Mouse (Mus musculus) hindlimb bud, embryonic 11.5 days (tissue): Measurements from ENCODE around the gene Gm8257.
"Not testable (repeated sequence)": the region's sequence is repeated elsewhere in the genome, so short reads cannot be mapped to it uniquely, and the experiment has no call there.

Experiments used
- DNase-seq: peaks from one replicate; pipeline ENCODE4 v3.0.0-alpha.2; 2012; ENCODE audit warnings: low read depth, low spot score; ENCODE audit errors: extremely low spot score

Gm8257 gene

DNA sequence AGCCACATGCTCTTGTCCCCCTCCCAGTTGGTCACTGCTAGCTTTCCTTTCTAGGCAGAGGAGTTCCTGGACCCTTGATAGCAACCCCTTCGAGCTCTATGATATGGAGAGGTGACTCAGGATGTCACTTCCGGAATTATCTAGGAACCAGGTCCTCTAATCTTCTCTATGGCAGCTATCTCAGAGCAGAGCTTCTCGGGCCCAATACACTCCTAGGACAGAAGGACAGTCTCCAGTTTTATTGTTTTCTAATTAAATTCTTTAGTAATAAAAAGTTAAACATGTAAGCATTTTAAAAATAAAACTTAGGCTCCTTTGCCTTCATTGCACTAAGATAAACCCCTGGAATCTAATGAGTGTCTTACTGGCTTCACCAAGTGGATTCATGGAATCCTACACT is at the start of gene Gm8257:
TSS of gene Gm8257 (minus strand) at position 101 of the 400 bp plus-strand sequence.
- not testable (repeated sequence) for DNase-seq

DNA sequence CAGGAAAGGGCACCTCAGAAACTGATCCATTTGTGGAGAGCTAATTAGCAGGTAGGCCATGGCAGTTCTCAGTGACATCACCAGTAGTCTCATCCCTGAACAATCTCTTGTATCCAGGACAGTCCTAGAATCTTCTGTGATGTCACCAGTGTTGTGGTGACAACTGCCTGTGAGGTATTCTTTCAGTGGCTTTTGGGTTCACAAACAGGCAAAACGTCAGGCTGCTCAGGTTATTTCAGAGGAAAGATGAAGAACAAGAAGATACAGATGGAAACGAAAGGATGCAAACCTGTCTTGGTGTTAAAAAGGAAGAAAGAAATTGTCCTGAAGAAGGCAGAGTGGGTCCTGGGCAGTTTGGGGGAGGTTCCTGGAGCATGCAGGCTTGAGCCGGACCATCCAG is 44.0 kb upstream of the Gm8257 start, which contains the start of gene Gm8267:
TSS of gene Gm8267 (minus strand) at position 101 of the 400 bp plus-strand sequence.
- DNase-seq, result no peak

DNA sequence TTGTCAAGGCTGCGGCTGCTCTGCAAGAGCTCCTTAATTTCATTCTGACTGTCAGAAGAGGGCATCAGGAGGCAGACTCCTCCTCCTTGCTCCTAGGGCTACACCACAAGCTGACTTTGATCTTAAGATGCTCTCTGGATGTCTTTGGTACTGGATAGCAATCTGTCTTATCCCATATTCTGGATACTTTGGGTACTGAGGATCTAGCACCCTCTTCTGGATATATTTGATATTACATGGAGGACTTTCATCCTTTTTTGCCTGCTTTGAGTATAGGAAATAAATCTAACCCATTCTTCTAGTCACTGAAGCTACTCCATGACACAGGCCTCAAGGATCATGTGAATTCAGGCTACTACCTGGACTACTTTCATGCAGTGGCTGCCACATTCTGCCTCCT is 36.5 kb upstream of the Gm8257 start:
- not testable (repeated sequence) for DNase-seq

DNA sequence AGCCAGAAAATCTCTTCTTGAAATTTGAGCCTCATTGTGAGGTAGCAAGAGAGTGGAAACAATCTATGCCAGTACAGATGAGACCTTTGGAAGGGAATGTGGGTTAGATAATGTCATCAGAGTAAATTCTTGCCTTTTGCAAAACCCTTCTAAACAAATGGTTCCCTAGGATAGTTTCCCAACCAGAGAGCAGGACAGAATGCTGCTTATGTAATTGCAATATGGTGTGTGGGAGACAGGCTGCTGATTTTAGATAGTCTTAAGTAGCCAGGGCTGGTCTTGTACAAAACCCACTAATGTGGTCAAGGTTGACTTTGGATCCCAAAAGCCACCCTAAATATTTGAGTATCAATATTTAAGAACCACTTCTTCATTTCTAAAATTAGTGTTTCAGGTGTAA is 24.5 kb upstream of the Gm8257 start:
- DNase-seq, result not testable (repeated sequence)

DNA sequence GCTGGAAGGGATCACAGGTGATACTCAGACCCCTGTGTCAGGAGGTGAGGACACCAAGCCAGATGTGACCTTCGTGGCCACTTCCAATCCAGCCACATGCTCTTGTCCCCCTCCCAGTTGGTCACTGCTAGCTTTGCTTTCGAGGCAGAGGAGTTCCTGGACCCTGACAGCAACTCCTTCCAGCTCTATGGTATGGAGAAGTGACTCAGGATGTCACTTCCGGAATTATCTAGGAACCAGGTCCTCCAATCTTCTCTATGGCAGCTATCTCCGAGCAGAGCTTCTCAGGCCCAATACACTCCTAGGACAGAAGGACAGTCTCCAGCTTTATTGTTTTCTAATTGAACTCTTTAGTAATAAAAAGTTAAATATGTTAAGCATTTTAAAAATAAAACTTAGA is 78.5 kb downstream of the Gm8257 start, which contains the start of gene Gm5624:
TSS of gene Gm5624 (minus strand) at position 202 of the 400 bp plus-strand sequence.
- not testable (repeated sequence) for DNase-seq
